Mouse (Mus musculus) liver, adult 2 months (tissue): ENCODE results near the gene Taok3. TPM values are rescaled to one million over a fixed set of nuclear protein-coding genes. Genes with fewer than 3 reads are reported as not detected.

Source experiments
- DNase-seq: peaks from one replicate; pipeline ENCODE4 v3.0.0-alpha.2; 2011; ENCODE audit warnings: low read depth, low spot score; ENCODE audit errors: extremely low read depth
- H3K27ac ChIP-seq: fragments of 200-500 bp; replicated peaks from 2 replicates; pipeline ENCODE4 v1.5.1; 2012; ENCODE audit warnings: low read depth, mild to moderate bottlenecking, control low read depth, inconsistent platforms, low read length; ENCODE audit not compliant: insufficient read depth
- H3K27me3 ChIP-seq: fragments of 200-500 bp; 2 replicates; pipeline ENCODE4 v1.6.1; 2012; ENCODE audit warnings: mild to moderate bottlenecking, moderate library complexity, low read length, inconsistent platforms; ENCODE audit not compliant: control insufficient read depth, insufficient read depth
- H3K36me3 ChIP-seq: fragments of 200-500 bp; 2 replicates; pipeline ENCODE4 v1.6.1; 2012; ENCODE audit warnings: low read length, inconsistent platforms; ENCODE audit not compliant: control insufficient read depth, insufficient read depth
- H3K4me1 ChIP-seq: fragments of 200-500 bp; 2 replicates; pipeline ENCODE4 v1.6.1; 2011; ENCODE audit warnings: low read length; ENCODE audit not compliant: control insufficient read depth, insufficient read depth
- H3K4me3 ChIP-seq: fragments of 200-500 bp; 2 replicates; pipeline ENCODE4 v1.5.1; 2011; ENCODE audit warnings: low read depth, mild to moderate bottlenecking, control low read depth, low read length, moderate library complexity; ENCODE audit not compliant: insufficient read depth
- H3K79me2 ChIP-seq: fragments of 200-500 bp; 2 replicates; pipeline ENCODE4 v1.6.1; 2012; ENCODE audit warnings: inconsistent platforms, mild to moderate bottlenecking, low read length, moderate library complexity; ENCODE audit not compliant: control insufficient read depth, insufficient read depth
- H3K9ac ChIP-seq: fragments of 200-500 bp; 2 replicates; pipeline ENCODE4 v1.6.1; 2012; ENCODE audit warnings: low read depth, mild to moderate bottlenecking, control low read depth, inconsistent platforms, low read length
- CTCF ChIP-seq: fragments of 200-500 bp; IDR thresholded peaks from 2 replicates; pipeline ENCODE4 v1.5.1; 2011; ENCODE audit warnings: low read depth, low read length, control low read depth
- POLR2A ChIP-seq: fragments of 200-500 bp; IDR thresholded peaks from 2 replicates; pipeline ENCODE4 v1.6.1; 2011; ENCODE audit warnings: low read length, control low read depth; ENCODE audit not compliant: insufficient read depth; ENCODE audit errors: extremely low read depth
- WGBS: fragments of 180-500 bp; shearing (Covaris S2); methylation state at CpG from one replicate; pipeline ENCODE4 v1.1.7; 2018; 5-methylcytosine and 5-hydroxymethylcytosine counted together
- polyA plus RNA-seq: library from polyadenylated mRNA; depleted of rRNA; stranded (reverse); fragments of >200 nt; gene quantifications from 2 replicates; pipeline ENCODE4 v1.2.3, GENCODE M21; 2012
- total RNA-seq: library from RNA; depleted of rRNA; stranded (reverse); fragments of >200 nt; gene quantifications from 2 replicates; pipeline ENCODE4 v1.2.3, GENCODE M21; 2014

Taok3 gene
- total and polyA plus RNA-seq, 2 experiments, result 16.2 to 23.0 TPM

GRCm38 (mm10) chr5:117241935-117242531, 122.1 kb downstream of the Taok3 start:
- TF ChIP-seq POLR2A, result no peak
- no peak for TF ChIP-seq CTCF
- no peak overlapping the region for H3K9ac ChIP-seq
- no peaks in the 10 kb centered on the region for H3K79me2 ChIP-seq
- no peak for DNase-seq
- WGBS, result 89% methylated on average over 16 of the region's 16 CpGs
- no peak overlapping the region for H3K4me3 ChIP-seq
- H3K27ac ChIP-seq, result no peak overlapping the region
- no peaks in the 10 kb centered on the region for H3K27me3 ChIP-seq
- H3K4me1 ChIP-seq, result no peaks in the 10 kb centered on the region
- H3K36me3 ChIP-seq, result peaks cover 31% of the 10 kb centered on the region; the same call in 1 of the 2 replicates

GRCm38 (mm10) chr5:117242671-117243478, 122.9 kb downstream of the Taok3 start:
- no peaks in the 10 kb centered on the region for H3K4me1 ChIP-seq
- no peak for TF ChIP-seq CTCF
- no peak for TF ChIP-seq POLR2A
- no peak overlapping the region for H3K27ac ChIP-seq
- DNase-seq, result no peak
- H3K36me3 ChIP-seq, result peaks cover 29% of the 10 kb centered on the region; the same call in 1 of the 2 replicates
- WGBS, result 91% methylated on average over 22 of the region's 22 CpGs
- no peaks in the 10 kb centered on the region for H3K79me2 ChIP-seq
- H3K4me3 ChIP-seq, result no peak overlapping the region
- no peaks in the 10 kb centered on the region for H3K27me3 ChIP-seq
- H3K9ac ChIP-seq, result no peak overlapping the region

GRCm38 (mm10) chr5:117245170-117245569, 125.2 kb downstream of the Taok3 start:
- Histone ChIP-seq H3K4me1 (no peaks in the 10 kb centered on the region), H3K36me3 (peaks cover 26% of the 10 kb centered on the region; the same call in 1 of the 2 replicates), H3K79me2 (no peaks in the 10 kb centered on the region), H3K27ac (no peak overlapping the region), H3K9ac (no peak overlapping the region), H3K4me3 (no peak overlapping the region), H3K27me3 (no peaks in the 10 kb centered on the region)
- 58% methylated on average over 8 of the region's 8 CpGs for WGBS
- peak; percentile 10 for DNase-seq
- TF ChIP-seq CTCF (no peak), POLR2A (no peak)

GRCm38 (mm10) chr5:117248351-117248750, 128.4 kb downstream of the Taok3 start:
- 72% methylated on average over 10 of the region's 10 CpGs for WGBS
- H3K4me3 ChIP-seq, result no peak overlapping the region
- peaks cover 18% of the 10 kb centered on the region; the same call in 1 of the 2 replicates for H3K36me3 ChIP-seq
- no peak overlapping the region for H3K27ac ChIP-seq
- no peak overlapping the region for H3K9ac ChIP-seq
- no peaks in the 10 kb centered on the region for H3K4me1 ChIP-seq
- DNase-seq, result no peak
- TF ChIP-seq POLR2A, result no peak
- TF ChIP-seq CTCF, result no peak
- no peaks in the 10 kb centered on the region for H3K27me3 ChIP-seq
- H3K79me2 ChIP-seq, result no peaks in the 10 kb centered on the region

GRCm38 (mm10) chr5:117250796-117251195, 130.9 kb downstream of the Taok3 start:
- no peak for DNase-seq
- Histone ChIP-seq H3K27ac (no peak overlapping the region), H3K4me3 (no peak overlapping the region), H3K4me1 (no peaks in the 10 kb centered on the region), H3K36me3 (peaks cover 24% of the 10 kb centered on the region), H3K9ac (no peak overlapping the region), H3K27me3 (no peaks in the 10 kb centered on the region), H3K79me2 (no peaks in the 10 kb centered on the region)
- WGBS, result 88% methylated on average over 22 of the region's 24 CpGs
- TF ChIP-seq CTCF, result no peak
- TF ChIP-seq POLR2A, result no peak

- 48% methylated on average over 3 of the region's 3 CpGs for WGBS
- TF ChIP-seq POLR2A (no peak), CTCF (no peak)
Measured at GRCm38 (mm10) chr5:117251763-117252162, 131.8 kb downstream of the Taok3 start.

More at GRCm38 (mm10) chr5:117251763-117252162, 131.8 kb downstream of the Taok3 start:
- H3K27ac ChIP-seq, result no peak overlapping the region
- no peaks in the 10 kb centered on the region for H3K27me3 ChIP-seq
- no peaks in the 10 kb centered on the region for H3K4me1 ChIP-seq
- no peak overlapping the region for H3K4me3 ChIP-seq
- peaks cover 32% of the 10 kb centered on the region for H3K36me3 ChIP-seq
- H3K9ac ChIP-seq, result no peak overlapping the region
- DNase-seq, result peak; percentile 64
- H3K79me2 ChIP-seq, result no peaks in the 10 kb centered on the region
